Mouse (Mus musculus): ENCODE measurements around the gene Cyp4f15. TPM values are rescaled to one million over a fixed set of nuclear protein-coding genes. Genes with fewer than 3 reads are reported as not detected.

The Cyp4f15 gene
- polyA plus RNA-seq (2014; fragmentation: Nextera tagmentation; extraction: Ambion mirVana), result 0.43 and 0.66 TPM in 2 replicates

DNA sequence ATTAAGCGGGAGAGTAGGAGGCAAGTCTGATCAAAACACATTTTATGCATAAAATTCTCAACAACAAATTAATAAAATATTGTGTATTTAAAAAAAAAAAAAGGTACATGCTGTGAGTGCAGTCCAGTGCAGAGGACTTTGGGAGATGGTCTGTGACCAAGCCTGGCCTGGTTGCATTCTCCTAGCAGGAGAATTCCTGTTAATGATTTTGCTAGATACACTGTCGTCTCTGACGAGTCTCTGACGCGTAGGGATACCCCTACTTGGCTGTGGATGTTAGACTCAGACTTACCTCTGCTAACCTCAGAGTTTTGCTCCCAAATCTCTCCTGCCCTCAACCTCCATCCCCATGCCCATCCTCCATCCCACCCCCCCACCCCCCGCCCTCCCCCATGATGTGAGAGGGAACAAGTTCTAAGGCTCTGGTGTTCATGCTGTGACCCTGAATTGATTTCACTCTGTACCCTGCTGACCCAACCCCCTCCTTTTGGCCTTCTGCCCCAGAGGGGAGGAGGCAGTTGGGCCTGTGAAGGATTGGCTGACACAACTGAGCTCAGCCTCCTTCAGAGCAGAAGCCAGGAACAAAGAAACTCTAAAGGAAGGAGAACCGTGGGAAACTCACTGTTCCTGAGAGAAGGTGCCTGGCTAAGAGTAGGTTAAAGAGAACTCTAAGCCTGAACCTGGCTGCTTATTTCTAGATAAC is at the start of gene Cyp4f15:
Cyp4f15 (plus strand) TSS at position 580 of the 703 bp plus-strand sequence.
- no peaks in the 10 kb centered on the region for H3K36me3 ChIP-seq (ENCODE audit: control insufficient read depth, insufficient read depth, low read length)
- H3K4me1 ChIP-seq (replicated peaks; ENCODE audit: control insufficient read depth, insufficient read depth, low read length), result no peaks in the 10 kb centered on the region
- H3K9ac ChIP-seq (ENCODE audit: low read depth, low read length), result no peak within 1 kb of the TSS
- H3K27ac ChIP-seq (ENCODE audit: low read depth, low read length), result no peak within 1 kb of the TSS
- ATAC-seq (ENCODE audit: low FRiP score) (0 out of 2 replicates have a peak, but pooled peaks have one; percentile 54), DNase-seq (ENCODE audit: low spot score) (peak; percentile 19)
- H3K27me3 ChIP-seq (ENCODE audit: control insufficient read depth, insufficient read depth, low read length), result no peaks in the 10 kb centered on the region
- H3K4me2 ChIP-seq (replicated peaks; ENCODE audit: low read depth, low read length), result no peak within 1 kb of the TSS
- no peaks in the 10 kb centered on the region for H3K9me3 ChIP-seq (ENCODE audit: control insufficient read depth, low read length)
- H3K4me3 ChIP-seq (ENCODE audit: low read depth, low read length), result no peak within 1 kb of the TSS
- 18% methylated on average over 7 of the region's 7 CpGs for WGBS

DNA sequence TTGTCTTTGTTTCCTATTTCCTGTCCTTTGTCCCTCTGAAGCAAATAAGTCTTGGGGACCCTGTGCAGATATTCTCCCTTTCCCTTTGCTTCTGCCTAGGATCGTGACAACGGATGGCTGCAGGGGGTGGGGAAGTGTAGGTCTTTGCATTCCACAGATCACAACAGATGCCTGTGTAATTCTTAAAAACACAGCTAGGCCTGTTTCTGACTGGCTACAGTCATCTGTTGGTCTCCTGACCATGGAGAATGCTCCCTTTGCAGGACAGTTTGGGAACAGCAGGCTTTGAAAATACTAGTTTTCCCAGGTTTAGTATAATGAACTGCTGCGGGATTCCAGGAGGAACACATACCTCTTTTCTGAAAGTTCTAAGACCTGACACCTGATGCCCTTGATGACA is 49.1 kb upstream of the Cyp4f15 start:
- Histone ChIP-seq H3K4me3 (ENCODE audit: low read depth, low read length) (no peak overlapping the region), H3K9me3 (ENCODE audit: control insufficient read depth, low read length) (no peaks in the 10 kb centered on the region), H3K4me2 (replicated peaks; ENCODE audit: low read depth, low read length) (no peak overlapping the region), H3K27me3 (ENCODE audit: control insufficient read depth, insufficient read depth, low read length) (no peaks in the 10 kb centered on the region), H3K9ac (ENCODE audit: low read depth, low read length) (no peak overlapping the region), H3K36me3 (ENCODE audit: control insufficient read depth, insufficient read depth, low read length) (no peaks in the 10 kb centered on the region), H3K27ac (ENCODE audit: low read depth, low read length) (no peak overlapping the region), H3K4me1 (replicated peaks; ENCODE audit: control insufficient read depth, insufficient read depth, low read length) (no peaks in the 10 kb centered on the region)
- ATAC-seq (ENCODE audit: low FRiP score), result no peak
- 68% methylated on average over 3 of the region's 3 CpGs for WGBS
- peak; percentile 1 for DNase-seq (ENCODE audit: low spot score)

DNA sequence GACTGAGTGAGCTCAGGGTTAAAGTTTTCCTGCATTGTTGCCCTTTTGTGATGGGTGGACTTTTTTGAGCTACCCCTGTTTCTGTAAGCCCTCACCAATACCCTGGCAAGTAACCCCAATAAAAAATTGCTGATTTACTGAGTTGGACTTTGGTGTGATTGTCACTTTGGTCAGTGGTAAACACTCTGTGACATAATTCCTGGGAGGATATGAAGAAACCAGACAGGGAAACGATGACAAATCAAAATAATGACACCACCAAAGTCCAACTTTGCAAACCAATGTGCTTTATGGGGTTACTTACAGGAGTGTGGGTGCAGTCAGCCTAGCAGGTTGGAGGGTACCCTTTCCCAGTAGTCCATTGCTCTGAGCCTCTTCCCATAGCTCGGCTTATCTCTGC is 48.3 kb upstream of the Cyp4f15 start:
- no peaks in the 10 kb centered on the region for H3K27me3 ChIP-seq (ENCODE audit: control insufficient read depth, insufficient read depth, low read length)
- H3K4me2 ChIP-seq (replicated peaks; ENCODE audit: low read depth, low read length), result no peak overlapping the region
- 93% methylated on average over 2 of the region's 2 CpGs for WGBS
- H3K9me3 ChIP-seq (ENCODE audit: control insufficient read depth, low read length), result no peaks in the 10 kb centered on the region
- DNase-seq (ENCODE audit: low spot score) (no peak), ATAC-seq (ENCODE audit: low FRiP score) (no peak)
- no peaks in the 10 kb centered on the region for H3K36me3 ChIP-seq (ENCODE audit: control insufficient read depth, insufficient read depth, low read length)
- H3K4me1 ChIP-seq (replicated peaks; ENCODE audit: control insufficient read depth, insufficient read depth, low read length), result no peaks in the 10 kb centered on the region
- H3K9ac ChIP-seq (ENCODE audit: low read depth, low read length), result no peak overlapping the region
- H3K4me3 ChIP-seq (ENCODE audit: low read depth, low read length), result no peak overlapping the region
- H3K27ac ChIP-seq (ENCODE audit: low read depth, low read length), result no peak overlapping the region

- Histone ChIP-seq H3K9me3 (ENCODE audit: control insufficient read depth, low read length) (no peaks in the 10 kb centered on the region), H3K36me3 (ENCODE audit: control insufficient read depth, insufficient read depth, low read length) (no peaks in the 10 kb centered on the region), H3K27ac (ENCODE audit: low read depth, low read length) (no peak overlapping the region), H3K4me3 (ENCODE audit: low read depth, low read length) (no peak overlapping the region), H3K9ac (ENCODE audit: low read depth, low read length) (no peak overlapping the region), H3K27me3 (ENCODE audit: control insufficient read depth, insufficient read depth, low read length) (no peaks in the 10 kb centered on the region), H3K4me2 (replicated peaks; ENCODE audit: low read depth, low read length) (no peak overlapping the region), H3K4me1 (replicated peaks; ENCODE audit: control insufficient read depth, insufficient read depth, low read length) (no peaks in the 10 kb centered on the region)
- DNase-seq (ENCODE audit: low spot score) (no peak), ATAC-seq (ENCODE audit: low FRiP score) (no peak)
- WGBS, result 91% methylated on average over 4 of the region's 4 CpGs
These were observed 38.8 kb upstream of the Cyp4f15 start for GRCm38 (mm10) chr17:32646631-32647030.

- ATAC-seq (ENCODE audit: low FRiP score) (no peak), DNase-seq (ENCODE audit: low spot score) (no peak)
- H3K4me1 ChIP-seq (replicated peaks; ENCODE audit: control insufficient read depth, insufficient read depth, low read length), result no peaks in the 10 kb centered on the region
- WGBS, result 86% methylated on average over 4 of the region's 4 CpGs
- H3K4me2 ChIP-seq (replicated peaks; ENCODE audit: low read depth, low read length), result no peak overlapping the region
- no peak overlapping the region for H3K27ac ChIP-seq (ENCODE audit: low read depth, low read length)
- H3K9ac ChIP-seq (ENCODE audit: low read depth, low read length), result no peak overlapping the region
- H3K36me3 ChIP-seq (ENCODE audit: control insufficient read depth, insufficient read depth, low read length), result no peaks in the 10 kb centered on the region
- H3K27me3 ChIP-seq (ENCODE audit: control insufficient read depth, insufficient read depth, low read length), result no peaks in the 10 kb centered on the region
- no peak overlapping the region for H3K4me3 ChIP-seq (ENCODE audit: low read depth, low read length)
- H3K9me3 ChIP-seq (ENCODE audit: control insufficient read depth, low read length), result no peaks in the 10 kb centered on the region
These were observed 31.6 kb upstream of the Cyp4f15 start for GRCm38 (mm10) chr17:32653860-32654259.

DNA sequence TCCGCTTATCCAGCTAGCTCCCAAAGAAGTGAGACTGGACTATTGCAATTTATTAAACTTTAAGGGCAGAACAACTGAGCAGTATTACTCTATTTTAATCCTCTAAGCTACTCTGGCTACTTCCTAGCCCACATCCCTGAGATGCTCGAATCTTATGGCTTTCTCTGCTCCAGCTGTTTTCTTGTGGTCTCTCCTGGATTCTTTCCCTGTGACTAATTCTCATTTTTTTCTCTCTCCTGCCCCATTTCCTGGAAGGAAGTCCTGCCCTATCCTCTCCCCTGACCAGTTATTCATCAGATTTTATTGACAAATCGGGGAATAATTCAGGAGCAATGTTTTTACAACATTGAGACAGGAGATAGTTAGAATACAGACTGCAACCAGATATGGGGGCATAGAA is 28.4 kb upstream of the Cyp4f15 start:
- H3K36me3 ChIP-seq (ENCODE audit: control insufficient read depth, insufficient read depth, low read length), result no peaks in the 10 kb centered on the region
- no peak for ATAC-seq (ENCODE audit: low FRiP score)
- H3K27me3 ChIP-seq (ENCODE audit: control insufficient read depth, insufficient read depth, low read length), result no peaks in the 10 kb centered on the region
- 77% methylated on average over 3 of the region's 3 CpGs for WGBS
- H3K27ac ChIP-seq (ENCODE audit: low read depth, low read length), result no peak overlapping the region
- H3K4me2 ChIP-seq (replicated peaks; ENCODE audit: low read depth, low read length), result no peak overlapping the region
- no peaks in the 10 kb centered on the region for H3K9me3 ChIP-seq (ENCODE audit: control insufficient read depth, low read length)
- no peaks in the 10 kb centered on the region for H3K4me1 ChIP-seq (replicated peaks; ENCODE audit: control insufficient read depth, insufficient read depth, low read length)
- no peak overlapping the region for H3K9ac ChIP-seq (ENCODE audit: low read depth, low read length)
- no peak for DNase-seq (ENCODE audit: low spot score)
- H3K4me3 ChIP-seq (ENCODE audit: low read depth, low read length), result no peak overlapping the region

GRCm38 (mm10) chr17:32658246-32658645 is 27.2 kb upstream of the Cyp4f15 start:
- Histone ChIP-seq H3K27ac (ENCODE audit: low read depth, low read length) (no peak overlapping the region), H3K9ac (ENCODE audit: low read depth, low read length) (no peak overlapping the region), H3K36me3 (ENCODE audit: control insufficient read depth, insufficient read depth, low read length) (no peaks in the 10 kb centered on the region), H3K4me2 (replicated peaks; ENCODE audit: low read depth, low read length) (no peak overlapping the region), H3K4me1 (replicated peaks; ENCODE audit: control insufficient read depth, insufficient read depth, low read length) (no peaks in the 10 kb centered on the region), H3K4me3 (ENCODE audit: low read depth, low read length) (no peak overlapping the region), H3K27me3 (ENCODE audit: control insufficient read depth, insufficient read depth, low read length) (no peaks in the 10 kb centered on the region), H3K9me3 (ENCODE audit: control insufficient read depth, low read length) (no peaks in the 10 kb centered on the region)
- WGBS, result 72% methylated on average over 1 of the region's 1 CpGs
- ATAC-seq (ENCODE audit: low FRiP score), result no peak
- DNase-seq (ENCODE audit: low spot score), result no peak

DNA sequence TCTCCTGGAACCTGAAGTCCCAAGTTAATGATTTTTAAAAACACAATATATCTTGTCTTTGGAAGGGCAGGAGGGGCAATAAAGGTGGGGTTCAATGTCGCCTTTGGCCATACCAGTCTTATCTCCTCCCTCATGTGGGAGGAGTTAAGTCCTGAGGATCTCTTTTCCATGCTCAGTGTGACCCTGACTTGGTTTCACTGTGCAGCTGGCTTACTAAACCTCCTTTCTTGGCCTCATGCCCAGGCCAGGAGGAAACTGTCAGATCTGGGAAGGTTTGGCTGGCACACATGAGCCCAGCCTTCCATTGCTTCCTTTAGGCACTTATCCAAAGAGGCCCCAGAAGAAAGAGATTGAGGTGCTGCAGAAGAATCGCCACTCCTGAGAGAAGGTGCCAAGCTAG is 26.7 kb upstream of the Cyp4f15 start, which contains the start of gene Cyp4f40:
Cyp4f40 (plus strand) TSS at position 189 of the 400 bp plus-strand sequence.
- ATAC-seq (ENCODE audit: low FRiP score), result no peak
- WGBS, result 64% methylated on average over 2 of the region's 2 CpGs
- H3K36me3 ChIP-seq (ENCODE audit: control insufficient read depth, insufficient read depth, low read length), result no peaks in the 10 kb centered on the region
- H3K27ac ChIP-seq (ENCODE audit: low read depth, low read length), result no peak within 1 kb of the TSS
- H3K9me3 ChIP-seq (ENCODE audit: control insufficient read depth, low read length), result no peaks in the 10 kb centered on the region
- no peaks in the 10 kb centered on the region for H3K27me3 ChIP-seq (ENCODE audit: control insufficient read depth, insufficient read depth, low read length)
- H3K4me1 ChIP-seq (replicated peaks; ENCODE audit: control insufficient read depth, insufficient read depth, low read length), result no peaks in the 10 kb centered on the region
- H3K4me3 ChIP-seq (ENCODE audit: low read depth, low read length), result no peak within 1 kb of the TSS
- DNase-seq (ENCODE audit: low spot score), result no peak
- no peak within 1 kb of the TSS for H3K4me2 ChIP-seq (replicated peaks; ENCODE audit: low read depth, low read length)
- no peak within 1 kb of the TSS for H3K9ac ChIP-seq (ENCODE audit: low read depth, low read length)

- H3K4me1 ChIP-seq (replicated peaks; ENCODE audit: control insufficient read depth, insufficient read depth, low read length), result no peaks in the 10 kb centered on the region
- WGBS, result 65% methylated on average over 7 of the region's 7 CpGs
- no peak overlapping the region for H3K9ac ChIP-seq (ENCODE audit: low read depth, low read length)
- H3K27ac ChIP-seq (ENCODE audit: low read depth, low read length), result no peak overlapping the region
- no peak for ATAC-seq (ENCODE audit: low FRiP score)
- no peaks in the 10 kb centered on the region for H3K27me3 ChIP-seq (ENCODE audit: control insufficient read depth, insufficient read depth, low read length)
- no peak overlapping the region for H3K4me2 ChIP-seq (replicated peaks; ENCODE audit: low read depth, low read length)
- no peaks in the 10 kb centered on the region for H3K36me3 ChIP-seq (ENCODE audit: control insufficient read depth, insufficient read depth, low read length)
- DNase-seq (ENCODE audit: low spot score), result no peak
- no peak overlapping the region for H3K4me3 ChIP-seq (ENCODE audit: low read depth, low read length)
- H3K9me3 ChIP-seq (ENCODE audit: control insufficient read depth, low read length), result no peaks in the 10 kb centered on the region
These were observed 11.5 kb upstream of the Cyp4f15 start for GRCm38 (mm10) chr17:32673976-32674375.
